Mouse (Mus musculus): Measurements from ENCODE around the gene Atp6v0b. TPM values are rescaled to one million over a fixed set of nuclear protein-coding genes. Genes with fewer than 3 reads are reported as not detected.
A peak's percentile ranks its signal among the peaks of the same experiment; 100 is the strongest.

Gene Atp6v0b
- polyA plus RNA-seq, 1 experiment from 2014 or later = 239 TPM

GRCm38 (mm10) chr4:117885994-117886393 lies 1.1 kb downstream of the Atp6v0b start:
- H3K27ac ChIP-seq = no peak overlapping the region
- peak overlapping the region; percentile 91; the same call in 1 of the 2 replicates for H3K9ac ChIP-seq
- H3K4me2 ChIP-seq (replicated peaks) = peak overlapping the region; percentile 89
- peaks cover 29% of the 10 kb centered on the region for H3K4me1 ChIP-seq (replicated peaks)
- no peaks in the 10 kb centered on the region for H3K27me3 ChIP-seq (replicated peaks)
- peak overlapping the region; percentile 95 for H3K4me3 ChIP-seq (replicated peaks)
- WGBS = 78% methylated on average over 9 of the region's 9 CpGs
- peaks cover 17% of the 10 kb centered on the region for H3K36me3 ChIP-seq
- no peak for ATAC-seq
- no peaks in the 10 kb centered on the region for H3K9me3 ChIP-seq

- Histone ChIP-seq H3K27me3 (replicated peaks) (no peaks in the 10 kb centered on the region), H3K9me3 (no peaks in the 10 kb centered on the region), H3K4me2 (replicated peaks) (no peak overlapping the region), H3K4me3 (replicated peaks) (no peak overlapping the region), H3K9ac (no peak overlapping the region), H3K4me1 (replicated peaks) (peaks cover 25% of the 10 kb centered on the region), H3K27ac (no peak overlapping the region), H3K36me3 (peaks cover 12% of the 10 kb centered on the region)
- no peak for ATAC-seq
- 96% methylated on average over 10 of the region's 10 CpGs for WGBS
These were observed 2.0 kb downstream of the Atp6v0b start for GRCm38 (mm10) chr4:117885093-117885492.

- peak overlapping the region; percentile 92 for H3K4me2 ChIP-seq (replicated peaks)
- peak overlapping the region; percentile 77; the same call in 1 of the 2 replicates for H3K4me3 ChIP-seq (replicated peaks)
- WGBS = 100% methylated on average over 1 of the region's 1 CpGs
- no peak overlapping the region for H3K27ac ChIP-seq
- H3K9me3 ChIP-seq = no peaks in the 10 kb centered on the region
- H3K36me3 ChIP-seq = peaks cover 8% of the 10 kb centered on the region
- H3K9ac ChIP-seq = no peak overlapping the region
- no peak for ATAC-seq
- H3K4me1 ChIP-seq (replicated peaks) = peaks cover 25% of the 10 kb centered on the region
- no peaks in the 10 kb centered on the region for H3K27me3 ChIP-seq (replicated peaks)
These were observed 3.0 kb downstream of the Atp6v0b start for GRCm38 (mm10) chr4:117884146-117884545.

GRCm38 (mm10) chr4:117882701-117883691 lies 4.1 kb downstream of the Atp6v0b start, which contains the start of gene B4galt2:
TSS of gene B4galt2 (minus strand) at chr4:117883487.
- no peaks in the 10 kb centered on the region for H3K9me3 ChIP-seq
- H3K27me3 ChIP-seq (replicated peaks) = no peaks in the 10 kb centered on the region
- peaks cover 25% of the 10 kb centered on the region for H3K4me1 ChIP-seq (replicated peaks)
- peak within 1 kb of the TSS; percentile 80 for H3K9ac ChIP-seq
- ATAC-seq = peak; percentile 56
- H3K4me2 ChIP-seq (replicated peaks) = peak within 1 kb of the TSS; percentile 92
- under 1% methylated on average over 93 of the region's 103 CpGs for WGBS
- H3K36me3 ChIP-seq = peaks cover 8% of the 10 kb centered on the region
- peak within 1 kb of the TSS; percentile 64; the same call in 1 of the 2 replicates for H3K27ac ChIP-seq
- H3K4me3 ChIP-seq (replicated peaks) = peak within 1 kb of the TSS; percentile 77

GRCm38 (mm10) chr4:117878703-117879102 lies 8.4 kb downstream of the Atp6v0b start:
- Histone ChIP-seq H3K27ac (no peak overlapping the region), H3K9ac (no peak overlapping the region), H3K27me3 (replicated peaks) (no peaks in the 10 kb centered on the region), H3K4me1 (replicated peaks) (peaks cover 7% of the 10 kb centered on the region), H3K9me3 (no peaks in the 10 kb centered on the region), H3K36me3 (peaks cover 17% of the 10 kb centered on the region), H3K4me3 (replicated peaks) (no peak overlapping the region), H3K4me2 (replicated peaks) (no peak overlapping the region)
- no peak for ATAC-seq
- WGBS = 83% methylated on average over 5 of the region's 5 CpGs

- no peak overlapping the region for H3K4me3 ChIP-seq (replicated peaks)
- H3K27ac ChIP-seq = no peak overlapping the region
- H3K36me3 ChIP-seq = peaks cover 20% of the 10 kb centered on the region
- H3K4me1 ChIP-seq (replicated peaks) = peaks cover 4% of the 10 kb centered on the region; the same call in 1 of the 2 replicates
- 56% methylated on average over 10 of the region's 10 CpGs for WGBS
- no peak overlapping the region for H3K4me2 ChIP-seq (replicated peaks)
- no peaks in the 10 kb centered on the region for H3K9me3 ChIP-seq
- H3K9ac ChIP-seq = no peak overlapping the region
- H3K27me3 ChIP-seq (replicated peaks) = no peaks in the 10 kb centered on the region
- ATAC-seq = no peak
These were observed 8.8 kb downstream of the Atp6v0b start for GRCm38 (mm10) chr4:117878301-117878700.

GRCm38 (mm10) chr4:117873615-117874014 lies 13.5 kb downstream of the Atp6v0b start:
- H3K4me1 ChIP-seq (replicated peaks) = peaks cover 10% of the 10 kb centered on the region
- no peak overlapping the region for H3K27ac ChIP-seq
- no peak for ATAC-seq
- H3K27me3 ChIP-seq (replicated peaks) = no peaks in the 10 kb centered on the region
- H3K4me3 ChIP-seq (replicated peaks) = no peak overlapping the region
- no peaks in the 10 kb centered on the region for H3K9me3 ChIP-seq
- no peak overlapping the region for H3K9ac ChIP-seq
- no peak overlapping the region for H3K4me2 ChIP-seq (replicated peaks)
- WGBS = 88% methylated on average over 9 of the region's 9 CpGs
- peaks cover 20% of the 10 kb centered on the region for H3K36me3 ChIP-seq

GRCm38 (mm10) chr4:117872471-117872886 lies 14.7 kb downstream of the Atp6v0b start, which contains the start of gene Ccdc24:
TSS of gene Ccdc24 (minus strand) at chr4:117872557.
- no peak within 1 kb of the TSS; the same call in 1 of the 2 replicates for H3K9ac ChIP-seq
- H3K36me3 ChIP-seq = peaks cover 20% of the 10 kb centered on the region
- H3K27ac ChIP-seq = no peak within 1 kb of the TSS
- 5% methylated on average over 14 of the region's 14 CpGs for WGBS
- H3K4me2 ChIP-seq (replicated peaks) = peak within 1 kb of the TSS; percentile 56
- H3K4me1 ChIP-seq (replicated peaks) = peaks cover 15% of the 10 kb centered on the region
- H3K9me3 ChIP-seq = no peaks in the 10 kb centered on the region
- peak within 1 kb of the TSS; percentile 29 for H3K4me3 ChIP-seq (replicated peaks)
- no peaks in the 10 kb centered on the region for H3K27me3 ChIP-seq (replicated peaks)
- ATAC-seq = peak; percentile 57

- H3K4me2 ChIP-seq (replicated peaks) = no peak overlapping the region
- WGBS = 65% methylated on average over 7 of the region's 7 CpGs
- H3K36me3 ChIP-seq = peaks cover 14% of the 10 kb centered on the region
These were observed 15.3 kb downstream of the Atp6v0b start for GRCm38 (mm10) chr4:117871787-117872186.

GRCm38 (mm10) chr4:117870437-117870836 lies 16.7 kb downstream of the Atp6v0b start:
- Histone ChIP-seq H3K4me2 (replicated peaks) (no peak overlapping the region), H3K27ac (no peak overlapping the region), H3K9ac (no peak overlapping the region), H3K4me1 (replicated peaks) (peaks cover 25% of the 10 kb centered on the region), H3K27me3 (replicated peaks) (no peaks in the 10 kb centered on the region), H3K4me3 (replicated peaks) (no peak overlapping the region), H3K9me3 (no peaks in the 10 kb centered on the region), H3K36me3 (0 out of 2 replicates have a peak, but pooled peaks cover 4% of the 10 kb centered on the region)
- ATAC-seq = no peak
- WGBS = 50% methylated on average over 1 of the region's 1 CpGs

More at GRCm38 (mm10) chr4:117871787-117872186, 15.3 kb downstream of the Atp6v0b start:
- Histone ChIP-seq H3K27ac (no peak overlapping the region), H3K9ac (no peak overlapping the region), H3K9me3 (no peaks in the 10 kb centered on the region), H3K27me3 (replicated peaks) (no peaks in the 10 kb centered on the region), H3K4me1 (replicated peaks) (peaks cover 15% of the 10 kb centered on the region), H3K4me3 (replicated peaks) (no peak overlapping the region)
- no peak for ATAC-seq

GRCm38 (mm10) chr4:117869317-117869716 lies 17.8 kb downstream of the Atp6v0b start:
- 59% methylated on average over 9 of the region's 9 CpGs for WGBS
- no peak overlapping the region for H3K4me2 ChIP-seq (replicated peaks)
- H3K4me1 ChIP-seq (replicated peaks) = peaks cover 25% of the 10 kb centered on the region
- no peaks in the 10 kb centered on the region for H3K27me3 ChIP-seq (replicated peaks)
- H3K27ac ChIP-seq = no peak overlapping the region
- no peak overlapping the region for H3K4me3 ChIP-seq (replicated peaks)
- no peaks in the 10 kb centered on the region for H3K9me3 ChIP-seq
- H3K9ac ChIP-seq = no peak overlapping the region
- 0 out of 2 replicates have a peak, but pooled peaks cover 4% of the 10 kb centered on the region for H3K36me3 ChIP-seq
- ATAC-seq = no peak

GRCm38 (mm10) chr4:117867823-117868222 lies 19.3 kb downstream of the Atp6v0b start:
- no peak overlapping the region for H3K9ac ChIP-seq
- no peaks in the 10 kb centered on the region for H3K27me3 ChIP-seq (replicated peaks)
- H3K36me3 ChIP-seq = no peaks in the 10 kb centered on the region
- peak overlapping the region; percentile 27; the same call in 1 of the 2 replicates for H3K4me2 ChIP-seq (replicated peaks)
- H3K4me3 ChIP-seq (replicated peaks) = no peak overlapping the region
- peak; percentile 29; the same call in 1 of the 2 replicates for ATAC-seq
- H3K4me1 ChIP-seq (replicated peaks) = peaks cover 25% of the 10 kb centered on the region
- WGBS = 16% methylated on average over 24 of the region's 24 CpGs
- H3K27ac ChIP-seq = no peak overlapping the region
- H3K9me3 ChIP-seq = no peaks in the 10 kb centered on the region

Data from intestine, embryonic 15.5 days (tissue).